Mouse (Mus musculus) adrenal gland, postnatal 10 days (tissue): ENCODE measurements around the gene Eef1g. TPM values are rescaled to one million over a fixed set of nuclear protein-coding genes. Genes with fewer than 3 reads are reported as not detected.
"Not testable (repeated sequence)": the region's sequence is repeated elsewhere in the genome, so short reads cannot be mapped to it uniquely, and the experiment has no call there.

ENCODE experiments used
- DNase-seq: peaks from one replicate; pipeline ENCODE4 v3.0.0; 2021; ENCODE audit warnings: mixed read lengths
- total RNA-seq, 2 experiments: library from RNA; stranded (reverse); gene quantifications; 2 replicates each; pipeline ENCODE4 v1.2.3; 2021

Eef1g gene
- total RNA-seq, 2 experiments from 2014 or later, result 355 to 407 TPM

- peak; percentile 92 for DNase-seq
Observed at GRCm38 (mm10) chr19:8944750-8945149, 22.1 kb upstream of the Eef1g start.

- no peak for DNase-seq
Observed at GRCm38 (mm10) chr19:8945251-8945650, 21.6 kb upstream of the Eef1g start.

- DNase-seq, result no peak
Observed at GRCm38 (mm10) chr19:8946929-8947328, 19.9 kb upstream of the Eef1g start.

GRCm38 (mm10) chr19:8950190-8950589 is 16.7 kb upstream of the Eef1g start:
- no peak for DNase-seq

- no peak for DNase-seq
Observed at GRCm38 (mm10) chr19:8952241-8952640, 14.6 kb upstream of the Eef1g start.

GRCm38 (mm10) chr19:8953135-8954039 is 13.5 kb upstream of the Eef1g start, which contains the start of gene Tut1:
Gene Tut1 (plus strand): TSS chr19:8953847.
- peak; percentile 92 for DNase-seq

- no peak for DNase-seq
Observed at GRCm38 (mm10) chr19:8954171-8954570, 12.7 kb upstream of the Eef1g start.

GRCm38 (mm10) chr19:8962256-8962655 is 4.6 kb upstream of the Eef1g start:
- DNase-seq, result no peak

- DNase-seq, result no peak
Observed at GRCm38 (mm10) chr19:8965075-8965474, 1.8 kb upstream of the Eef1g start.

GRCm38 (mm10) chr19:8965771-8966170 is 1.1 kb upstream of the Eef1g start:
- DNase-seq, result no peak

- DNase-seq, result no peak
Observed at GRCm38 (mm10) chr19:8966198-8966589, 647 bp upstream of the Eef1g start.

GRCm38 (mm10) chr19:8967373-8967743 is 517 bp downstream of the Eef1g start:
- DNase-seq, result no peak

GRCm38 (mm10) chr19:8967893-8968292 is 1.1 kb downstream of the Eef1g start:
- DNase-seq, result no peak

GRCm38 (mm10) chr19:8972491-8972890 is 5.7 kb downstream of the Eef1g start:
- DNase-seq, result not testable (repeated sequence)

GRCm38 (mm10) chr19:8974638-8975037 is 7.8 kb downstream of the Eef1g start:
- DNase-seq, result no peak

GRCm38 (mm10) chr19:8975491-8975890 is 8.7 kb downstream of the Eef1g start:
- no peak for DNase-seq

GRCm38 (mm10) chr19:8976535-8976934 is 9.7 kb downstream of the Eef1g start:
- peak; percentile 60 for DNase-seq

GRCm38 (mm10) chr19:8980771-8981170 is 13.9 kb downstream of the Eef1g start:
- peak; percentile 38 for DNase-seq

- DNase-seq, result peak; percentile 48
Observed at GRCm38 (mm10) chr19:8981450-8982168, 14.8 kb downstream of the Eef1g start.

GRCm38 (mm10) chr19:8982303-8983149 is 15.7 kb downstream of the Eef1g start:
- DNase-seq, result no peak

- DNase-seq, result peak; percentile 52
Observed at GRCm38 (mm10) chr19:8983150-8983650, 16.4 kb downstream of the Eef1g start.

GRCm38 (mm10) chr19:8984255-8984868 is 17.5 kb downstream of the Eef1g start:
- peak; percentile 68 for DNase-seq
